Mouse (Mus musculus) limb, embryonic 10.5 days (tissue): ENCODE results near the gene Ptprt. TPM values are rescaled to one million over a fixed set of nuclear protein-coding genes. Genes with fewer than 3 reads are reported as not detected.
"Not testable (repeated sequence)": the region's sequence is repeated elsewhere in the genome, so short reads cannot be mapped to it uniquely, and the experiment has no call there.

Experiments used
- DNase-seq: peaks from one replicate; pipeline ENCODE4 v3.0.0-alpha.2; 2017; ENCODE audit warnings: low spot score
- H3K27ac ChIP-seq: fragments of 300-500 bp; sonication (generic); 2 replicates; pipeline ENCODE4 v1.5.1; 2016; ENCODE audit warnings: mild to moderate bottlenecking
- H3K27me3 ChIP-seq: fragments of 300-500 bp; sonication (generic); 2 replicates; pipeline ENCODE4 v1.6.1; 2016; ENCODE audit warnings: low read depth, mild to moderate bottlenecking; ENCODE audit not compliant: poor library complexity, severe bottlenecking
- H3K36me3 ChIP-seq: fragments of 300-500 bp; sonication (generic); 2 replicates; pipeline ENCODE4 v1.6.1; 2016; ENCODE audit warnings: mild to moderate bottlenecking, moderate library complexity
- H3K4me1 ChIP-seq: fragments of 300-500 bp; sonication (generic); 2 replicates; pipeline ENCODE4 v1.6.1; 2016
- H3K4me3 ChIP-seq: fragments of 300-500 bp; sonication (generic); 2 replicates; pipeline ENCODE4 v1.5.1; 2016; ENCODE audit warnings: mild to moderate bottlenecking, moderate library complexity
- H3K9me3 ChIP-seq: fragments of 300-500 bp; sonication (generic); replicated peaks from 2 replicates; pipeline ENCODE4 v1.6.1; 2016; ENCODE audit warnings: mild to moderate bottlenecking
- WGBS: fragments of 180-500 bp; shearing (Covaris S2); methylation state at CpG from one replicate; pipeline ENCODE4 v1.1.7; 2016; 5-methylcytosine and 5-hydroxymethylcytosine counted together
- polyA plus RNA-seq: library from polyadenylated mRNA; unstranded; fragments of >200 nt; fragmentation: Nextera tagmentation; extraction: Ambion mirVana; gene quantifications from 2 replicates; pipeline ENCODE4 v1.2.1, GENCODE M21; 2016

The Ptprt gene
- polyA plus RNA-seq, 1 experiment from 2014 or later: 1.0 TPM

- Histone ChIP-seq H3K9me3 (no peaks in the 10 kb centered on the region), H3K4me3 (no peak overlapping the region), H3K27me3 (no peaks in the 10 kb centered on the region), H3K27ac (no peak overlapping the region), H3K36me3 (no peaks in the 10 kb centered on the region), H3K4me1 (no peaks in the 10 kb centered on the region)
- no peak for DNase-seq
Measured at GRCm38 (mm10) chr2:162220586-162220985, 440.4 kb downstream of the Ptprt start.

DNA sequence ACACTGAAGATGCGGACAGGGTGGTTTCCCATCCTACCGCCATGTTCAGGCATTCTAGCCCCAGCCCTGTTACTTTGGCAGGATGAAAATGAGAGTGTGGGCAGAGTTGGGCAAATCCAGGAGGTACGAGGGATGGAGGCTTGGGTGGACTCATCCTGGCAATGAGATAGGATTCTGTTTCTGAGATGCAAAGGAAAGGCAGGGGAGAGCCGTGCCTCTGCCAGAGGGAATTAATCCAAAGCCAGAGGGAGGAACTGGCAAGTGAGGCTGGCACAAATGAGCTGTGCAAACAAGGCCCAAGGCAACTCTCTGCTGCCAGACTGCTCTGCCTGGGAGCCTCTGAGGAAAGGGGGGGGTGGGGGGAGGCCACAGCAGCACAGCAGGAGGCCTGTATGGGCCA, 441.4 kb downstream of the Ptprt start:
- Histone ChIP-seq H3K9me3 (no peaks in the 10 kb centered on the region), H3K4me3 (no peak overlapping the region), H3K27me3 (no peaks in the 10 kb centered on the region), H3K27ac (no peak overlapping the region), H3K36me3 (no peaks in the 10 kb centered on the region), H3K4me1 (no peaks in the 10 kb centered on the region)
- DNase-seq: no peak
- 91% methylated on average over 4 of the region's 4 CpGs for WGBS

DNA sequence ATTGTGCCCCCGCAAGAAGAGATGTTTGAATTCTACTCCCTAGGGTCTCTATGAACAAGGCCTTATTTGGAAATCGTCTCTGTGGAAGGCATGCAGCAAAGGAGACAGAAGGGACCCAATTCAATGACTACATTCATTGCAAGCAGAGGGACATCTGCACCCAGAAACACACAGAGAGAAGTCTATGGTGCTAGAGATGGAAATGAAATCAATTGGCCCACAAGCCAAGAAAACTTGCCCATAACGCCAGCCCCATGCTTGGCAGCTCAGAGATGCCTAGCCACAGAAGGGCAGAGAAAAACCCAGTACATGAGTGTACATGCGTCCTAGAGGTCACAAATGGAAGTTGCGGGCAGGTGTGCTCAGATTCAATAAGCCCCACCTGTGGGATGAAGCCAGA, 443.1 kb downstream of the Ptprt start:
- no peaks in the 10 kb centered on the region for H3K27me3 ChIP-seq
- H3K36me3 ChIP-seq: no peaks in the 10 kb centered on the region
- H3K4me1 ChIP-seq: no peaks in the 10 kb centered on the region
- no peaks in the 10 kb centered on the region for H3K9me3 ChIP-seq
- H3K27ac ChIP-seq: no peak overlapping the region
- DNase-seq: no peak
- no peak overlapping the region for H3K4me3 ChIP-seq
- 89% methylated on average over 5 of the region's 5 CpGs for WGBS

- Histone ChIP-seq H3K36me3 (no peaks in the 10 kb centered on the region), H3K9me3 (no peaks in the 10 kb centered on the region), H3K4me3 (no peak overlapping the region), H3K4me1 (no peaks in the 10 kb centered on the region), H3K27me3 (no peaks in the 10 kb centered on the region), H3K27ac (no peak overlapping the region)
- 35% methylated on average over 2 of the region's 2 CpGs for WGBS
- no peak for DNase-seq
Measured at GRCm38 (mm10) chr2:162212397-162212796, 448.6 kb downstream of the Ptprt start.

DNA sequence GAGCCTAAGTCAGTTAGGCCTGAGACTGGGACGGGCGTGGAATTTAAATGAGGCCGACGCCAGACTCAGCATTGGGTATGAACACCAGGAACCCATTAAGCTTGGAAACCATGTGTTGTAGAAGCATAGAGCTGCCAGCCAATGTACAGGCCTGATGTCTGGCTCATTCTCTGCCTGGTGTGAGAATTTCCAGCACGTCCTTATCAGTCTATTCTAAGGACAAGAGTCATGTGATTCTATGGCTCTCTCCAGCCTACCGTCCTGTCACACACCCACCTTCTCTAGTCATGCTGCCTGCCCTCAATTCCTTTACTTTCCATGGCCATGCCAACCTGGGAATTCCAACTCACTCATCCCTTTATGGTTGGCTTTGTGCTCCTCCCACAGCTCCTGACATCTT, 450.4 kb downstream of the Ptprt start:
- Histone ChIP-seq H3K27me3 (no peaks in the 10 kb centered on the region), H3K36me3 (no peaks in the 10 kb centered on the region), H3K27ac (no peak overlapping the region), H3K9me3 (no peaks in the 10 kb centered on the region), H3K4me3 (no peak overlapping the region), H3K4me1 (no peaks in the 10 kb centered on the region)
- 89% methylated on average over 6 of the region's 6 CpGs for WGBS
- DNase-seq: no peak

DNA sequence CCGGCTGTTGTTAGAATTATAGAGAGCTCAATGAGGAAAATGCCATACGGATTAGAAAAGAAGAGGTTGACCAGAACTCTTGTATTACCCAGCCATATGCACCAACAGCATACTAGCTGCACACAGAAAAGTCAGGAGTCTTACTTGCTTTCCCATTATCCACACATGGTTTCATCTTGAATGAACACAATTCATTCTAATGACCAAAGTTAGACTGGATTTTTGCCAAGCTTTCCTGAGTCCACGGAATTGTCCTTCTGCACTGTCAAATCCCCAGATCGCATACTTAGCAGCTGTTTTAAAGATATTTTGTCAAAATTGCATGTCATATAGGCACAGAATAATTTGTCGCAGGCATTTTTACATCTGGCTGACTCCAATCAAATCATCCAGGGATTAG, 463.6 kb downstream of the Ptprt start:
- no peaks in the 10 kb centered on the region for H3K4me1 ChIP-seq
- no peak overlapping the region for H3K27ac ChIP-seq
- H3K4me3 ChIP-seq: no peak overlapping the region
- DNase-seq: no peak
- no peaks in the 10 kb centered on the region for H3K9me3 ChIP-seq
- no peaks in the 10 kb centered on the region for H3K27me3 ChIP-seq
- whole genome bisulfite sequencing: 94% methylated on average over 5 of the region's 5 CpGs
- no peaks in the 10 kb centered on the region for H3K36me3 ChIP-seq

GRCm38 (mm10) chr2:162182621-162183475, 478.1 kb downstream of the Ptprt start:
- no peak for DNase-seq
- Histone ChIP-seq H3K4me1 (no peaks in the 10 kb centered on the region), H3K27me3 (no peaks in the 10 kb centered on the region), H3K4me3 (no peak overlapping the region), H3K36me3 (no peaks in the 10 kb centered on the region), H3K27ac (no peak overlapping the region), H3K9me3 (no peaks in the 10 kb centered on the region)
- 89% methylated on average over 20 of the region's 20 CpGs for WGBS

GRCm38 (mm10) chr2:162181826-162182225, 479.1 kb downstream of the Ptprt start:
- H3K27ac ChIP-seq: no peak overlapping the region
- no peak overlapping the region for H3K4me3 ChIP-seq
- no peaks in the 10 kb centered on the region for H3K36me3 ChIP-seq
- no peaks in the 10 kb centered on the region for H3K9me3 ChIP-seq
- H3K4me1 ChIP-seq: no peaks in the 10 kb centered on the region
- no peak for DNase-seq
- 90% methylated on average over 2 of the region's 2 CpGs for WGBS
- H3K27me3 ChIP-seq: no peaks in the 10 kb centered on the region

GRCm38 (mm10) chr2:162172529-162172928, 488.4 kb downstream of the Ptprt start:
- Histone ChIP-seq H3K4me1 (no peaks in the 10 kb centered on the region), H3K4me3 (no peak overlapping the region), H3K27me3 (no peaks in the 10 kb centered on the region), H3K27ac (no peak overlapping the region), H3K9me3 (no peaks in the 10 kb centered on the region), H3K36me3 (no peaks in the 10 kb centered on the region)
- WGBS: 79% methylated on average over 1 of the region's 1 CpGs
- no peak for DNase-seq

GRCm38 (mm10) chr2:162141845-162142411, 519.0 kb downstream of the Ptprt start:
- Histone ChIP-seq H3K27me3 (no peaks in the 10 kb centered on the region), H3K9me3 (no peaks in the 10 kb centered on the region), H3K27ac (no peak overlapping the region), H3K4me3 (no peak overlapping the region), H3K36me3 (no peaks in the 10 kb centered on the region), H3K4me1 (no peaks in the 10 kb centered on the region)
- no peak for DNase-seq
- WGBS: 88% methylated on average over 3 of the region's 3 CpGs

- not testable (repeated sequence) for H3K27ac ChIP-seq, DNase-seq, H3K4me1 ChIP-seq, H3K9me3 ChIP-seq, H3K4me3 ChIP-seq, H3K27me3 ChIP-seq, H3K36me3 ChIP-seq
- WGBS: 90% methylated on average over 3 of the region's 3 CpGs
Measured at GRCm38 (mm10) chr2:162136176-162136575, 524.8 kb downstream of the Ptprt start.

DNA sequence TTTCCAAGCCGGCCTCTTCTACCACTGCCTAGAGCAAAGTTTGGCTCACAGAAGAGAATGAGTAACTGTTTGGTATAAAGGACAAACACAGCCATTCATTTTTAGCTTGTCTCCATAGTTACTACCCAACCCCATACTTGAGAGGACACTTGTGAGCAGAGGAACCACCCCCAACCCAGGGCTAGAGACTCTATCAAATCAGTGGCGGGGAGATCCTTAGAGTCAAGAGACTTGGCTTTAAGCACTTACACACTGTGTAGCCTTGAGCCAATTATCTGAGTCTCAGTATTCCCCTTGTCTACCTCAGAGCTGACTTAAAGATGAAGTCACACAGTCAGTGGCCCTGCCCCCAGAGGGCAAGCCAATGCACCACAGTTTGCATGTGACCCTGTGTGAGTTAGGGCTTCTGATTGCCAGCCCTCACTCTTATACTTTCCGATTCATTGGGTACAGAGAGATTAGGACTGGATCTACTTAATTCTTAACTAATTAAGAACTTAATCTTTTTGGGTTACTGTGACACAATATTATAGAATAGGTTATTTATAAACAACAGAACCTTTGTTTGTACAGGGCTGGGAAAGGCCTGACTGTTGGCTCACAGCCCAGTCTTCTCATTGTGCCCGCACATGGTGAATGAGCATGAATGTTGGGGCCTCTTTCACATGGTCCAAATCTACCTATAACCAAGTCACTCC, 529.2 kb downstream of the Ptprt start:
- Histone ChIP-seq H3K4me1 (no peaks in the 10 kb centered on the region), H3K9me3 (no peaks in the 10 kb centered on the region), H3K36me3 (no peaks in the 10 kb centered on the region), H3K27ac (no peak overlapping the region), H3K27me3 (no peaks in the 10 kb centered on the region), H3K4me3 (no peak overlapping the region)
- DNase-seq: no peak
- 92% methylated on average over 4 of the region's 4 CpGs for WGBS

DNA sequence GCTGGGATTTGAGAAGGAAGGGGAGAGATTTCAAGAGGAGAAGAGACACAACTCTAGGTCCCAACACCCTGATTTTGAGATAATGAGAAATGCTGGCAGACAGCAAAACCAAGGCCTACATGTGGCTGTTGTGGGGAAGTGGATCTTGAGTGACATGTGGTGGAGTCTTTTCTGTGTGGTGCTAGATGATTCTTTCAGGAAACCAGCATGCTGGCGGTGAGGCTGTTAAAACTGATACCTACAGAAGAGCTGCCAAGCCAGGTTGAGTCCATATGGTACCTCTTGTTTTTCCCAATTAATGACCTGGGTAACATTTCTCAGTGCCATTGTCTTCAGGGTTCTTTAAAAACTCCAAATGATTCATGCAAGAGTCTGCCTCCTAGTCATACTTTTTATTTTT, 531.1 kb downstream of the Ptprt start:
- no peaks in the 10 kb centered on the region for H3K36me3 ChIP-seq
- H3K27ac ChIP-seq: no peak overlapping the region
- H3K9me3 ChIP-seq: no peaks in the 10 kb centered on the region
- no peak for DNase-seq
- no peaks in the 10 kb centered on the region for H3K27me3 ChIP-seq
- no peak overlapping the region for H3K4me3 ChIP-seq
- H3K4me1 ChIP-seq: no peaks in the 10 kb centered on the region
- WGBS: 100% methylated on average over 1 of the region's 1 CpGs
